Mouse (Mus musculus): ENCODE measurements around the gene Rasgrp3. TPM values are rescaled to one million over a fixed set of nuclear protein-coding genes. Genes with fewer than 3 reads are reported as not detected.

Rasgrp3 gene
- total and polyA plus RNA-seq, 2 experiments, result 1.5 to 7.9 TPM

- 92% methylated on average over 2 of the region's 2 CpGs for WGBS
- H3K36me3 ChIP-seq (ENCODE audit: control insufficient read depth, insufficient read depth, low read length), result no peaks in the 10 kb centered on the region
- H3K27me3 ChIP-seq (ENCODE audit: control insufficient read depth, insufficient read depth, low read length), result no peaks in the 10 kb centered on the region
- H3K4me3 ChIP-seq (ENCODE audit: insufficient read depth, low read depth, low read length), result no peak overlapping the region
- H3K9ac ChIP-seq (ENCODE audit: low read depth, low read length), result no peak overlapping the region
- TF ChIP-seq CTCF (IDR thresholded peaks at IDR 0.05; ENCODE audit: low read depth, low read length), result no peak
- TF ChIP-seq POLR2A (IDR thresholded peaks at IDR 0.05; ENCODE audit: extremely low read depth, insufficient read depth, low read length), result no peak
- no peaks in the 10 kb centered on the region for H3K79me2 ChIP-seq (ENCODE audit: control insufficient read depth, insufficient read depth, low read length)
- peaks cover 2% of the 10 kb centered on the region for H3K4me1 ChIP-seq (ENCODE audit: control insufficient read depth, insufficient read depth, low read length)
- DNase-seq (ENCODE audit: extremely low read depth, low read depth, low spot score), result no peak
- H3K27ac ChIP-seq (replicated peaks; ENCODE audit: insufficient read depth, low read depth, low read length), result no peak overlapping the region
Measured at GRCm38 (mm10) chr17:75434152-75434551, 1.5 kb upstream of the Rasgrp3 start.

- Histone ChIP-seq H3K9ac (ENCODE audit: low read depth, low read length) (no peak overlapping the region), H3K79me2 (ENCODE audit: control insufficient read depth, insufficient read depth, low read length) (no peaks in the 10 kb centered on the region), H3K4me1 (ENCODE audit: control insufficient read depth, insufficient read depth, low read length) (peaks cover 2% of the 10 kb centered on the region), H3K27ac (replicated peaks; ENCODE audit: insufficient read depth, low read depth, low read length) (no peak overlapping the region), H3K36me3 (ENCODE audit: control insufficient read depth, insufficient read depth, low read length) (no peaks in the 10 kb centered on the region), H3K4me3 (ENCODE audit: insufficient read depth, low read depth, low read length) (no peak overlapping the region), H3K27me3 (ENCODE audit: control insufficient read depth, insufficient read depth, low read length) (no peaks in the 10 kb centered on the region)
- 85% methylated on average over 3 of the region's 3 CpGs for WGBS
- DNase-seq (ENCODE audit: extremely low read depth, low read depth, low spot score), result no peak
- TF ChIP-seq CTCF (IDR thresholded peaks at IDR 0.05; ENCODE audit: low read depth, low read length) (no peak), POLR2A (IDR thresholded peaks at IDR 0.05; ENCODE audit: extremely low read depth, insufficient read depth, low read length) (no peak)
Measured at GRCm38 (mm10) chr17:75434871-75435270, 825 bp upstream of the Rasgrp3 start.

- Histone ChIP-seq H3K4me1 (ENCODE audit: control insufficient read depth, insufficient read depth, low read length) (peaks cover 2% of the 10 kb centered on the region), H3K9ac (ENCODE audit: low read depth, low read length) (peak overlapping the region; percentile 56), H3K27me3 (ENCODE audit: control insufficient read depth, insufficient read depth, low read length) (no peaks in the 10 kb centered on the region), H3K27ac (replicated peaks; ENCODE audit: insufficient read depth, low read depth, low read length) (peak overlapping the region; percentile 81), H3K4me3 (ENCODE audit: insufficient read depth, low read depth, low read length) (peak overlapping the region; percentile 38), H3K36me3 (ENCODE audit: control insufficient read depth, insufficient read depth, low read length) (no peaks in the 10 kb centered on the region), H3K79me2 (ENCODE audit: control insufficient read depth, insufficient read depth, low read length) (no peaks in the 10 kb centered on the region)
- TF ChIP-seq CTCF (IDR thresholded peaks at IDR 0.05; ENCODE audit: low read depth, low read length) (no peak), POLR2A (IDR thresholded peaks at IDR 0.05; ENCODE audit: extremely low read depth, insufficient read depth, low read length) (no peak)
- WGBS, result 67% methylated on average over 8 of the region's 8 CpGs
- no peak for DNase-seq (ENCODE audit: extremely low read depth, low read depth, low spot score)
Measured at GRCm38 (mm10) chr17:75436095-75436494, 399 bp downstream of the Rasgrp3 start.

GRCm38 (mm10) chr17:75436819-75437218 is 1.1 kb downstream of the Rasgrp3 start:
- H3K4me3 ChIP-seq (ENCODE audit: insufficient read depth, low read depth, low read length), result peak overlapping the region; percentile 38
- TF ChIP-seq CTCF (IDR thresholded peaks at IDR 0.05; ENCODE audit: low read depth, low read length) (no peak), POLR2A (IDR thresholded peaks at IDR 0.05; ENCODE audit: extremely low read depth, insufficient read depth, low read length) (no peak)
- H3K9ac ChIP-seq (ENCODE audit: low read depth, low read length), result peak overlapping the region; percentile 50; the same call in 1 of the 2 replicates
- 67% methylated on average over 6 of the region's 6 CpGs for WGBS
- peaks cover 2% of the 10 kb centered on the region for H3K4me1 ChIP-seq (ENCODE audit: control insufficient read depth, insufficient read depth, low read length)
- no peak for DNase-seq (ENCODE audit: extremely low read depth, low read depth, low spot score)
- no peaks in the 10 kb centered on the region for H3K36me3 ChIP-seq (ENCODE audit: control insufficient read depth, insufficient read depth, low read length)
- H3K27ac ChIP-seq (replicated peaks; ENCODE audit: insufficient read depth, low read depth, low read length), result peak overlapping the region; percentile 49
- H3K27me3 ChIP-seq (ENCODE audit: control insufficient read depth, insufficient read depth, low read length), result no peaks in the 10 kb centered on the region
- no peaks in the 10 kb centered on the region for H3K79me2 ChIP-seq (ENCODE audit: control insufficient read depth, insufficient read depth, low read length)

GRCm38 (mm10) chr17:75437239-75437750 is 1.6 kb downstream of the Rasgrp3 start:
- no peak for TF ChIP-seq POLR2A (IDR thresholded peaks at IDR 0.05; ENCODE audit: extremely low read depth, insufficient read depth, low read length)
- TF ChIP-seq CTCF (IDR thresholded peaks at IDR 0.05; ENCODE audit: low read depth, low read length), result no peak
- H3K27me3 ChIP-seq (ENCODE audit: control insufficient read depth, insufficient read depth, low read length), result no peaks in the 10 kb centered on the region
- WGBS, result 63% methylated on average over 11 of the region's 11 CpGs
- H3K4me1 ChIP-seq (ENCODE audit: control insufficient read depth, insufficient read depth, low read length), result peaks cover 1% of the 10 kb centered on the region
- H3K4me3 ChIP-seq (ENCODE audit: insufficient read depth, low read depth, low read length), result peak overlapping the region; percentile 38
- H3K9ac ChIP-seq (ENCODE audit: low read depth, low read length), result peak overlapping the region; percentile 50
- DNase-seq (ENCODE audit: extremely low read depth, low read depth, low spot score), result no peak
- no peaks in the 10 kb centered on the region for H3K36me3 ChIP-seq (ENCODE audit: control insufficient read depth, insufficient read depth, low read length)
- no peaks in the 10 kb centered on the region for H3K79me2 ChIP-seq (ENCODE audit: control insufficient read depth, insufficient read depth, low read length)
- H3K27ac ChIP-seq (replicated peaks; ENCODE audit: insufficient read depth, low read depth, low read length), result peak overlapping the region; percentile 49

GRCm38 (mm10) chr17:75438162-75438561 is 2.5 kb downstream of the Rasgrp3 start:
- Histone ChIP-seq H3K4me1 (ENCODE audit: control insufficient read depth, insufficient read depth, low read length) (no peaks in the 10 kb centered on the region), H3K4me3 (ENCODE audit: insufficient read depth, low read depth, low read length) (no peak overlapping the region), H3K27ac (replicated peaks; ENCODE audit: insufficient read depth, low read depth, low read length) (no peak overlapping the region), H3K79me2 (ENCODE audit: control insufficient read depth, insufficient read depth, low read length) (no peaks in the 10 kb centered on the region), H3K36me3 (ENCODE audit: control insufficient read depth, insufficient read depth, low read length) (no peaks in the 10 kb centered on the region), H3K27me3 (ENCODE audit: control insufficient read depth, insufficient read depth, low read length) (no peaks in the 10 kb centered on the region), H3K9ac (ENCODE audit: low read depth, low read length) (no peak overlapping the region)
- WGBS, result 51% methylated on average over 5 of the region's 5 CpGs
- TF ChIP-seq CTCF (IDR thresholded peaks at IDR 0.05; ENCODE audit: low read depth, low read length), result no peak
- no peak for TF ChIP-seq POLR2A (IDR thresholded peaks at IDR 0.05; ENCODE audit: extremely low read depth, insufficient read depth, low read length)
- no peak for DNase-seq (ENCODE audit: extremely low read depth, low read depth, low spot score)

All from liver, adult 2 months (tissue).